Mouse (Mus musculus) heart, embryonic 10.5 days (tissue): ENCODE data around the gene Afg1l. TPM values are rescaled to one million over a fixed set of nuclear protein-coding genes. Genes with fewer than 3 reads are reported as not detected.

Experiments
- DNase-seq: peaks from one replicate; pipeline ENCODE4 v3.0.0-alpha.2; 2017; ENCODE audit warnings: low spot score
- H3K27ac ChIP-seq: fragments of 300-500 bp; sonication (generic); 2 replicates; pipeline ENCODE4 v1.5.1; 2016; ENCODE audit warnings: mild to moderate bottlenecking
- H3K27me3 ChIP-seq: fragments of 300-500 bp; sonication (generic); 2 replicates; pipeline ENCODE4 v1.6.1; 2016; ENCODE audit warnings: mild to moderate bottlenecking; ENCODE audit not compliant: poor library complexity, insufficient read depth, severe bottlenecking
- H3K36me3 ChIP-seq: fragments of 300-500 bp; sonication (generic); 2 replicates; pipeline ENCODE4 v1.6.1; 2016; ENCODE audit warnings: mild to moderate bottlenecking, moderate library complexity
- H3K4me1 ChIP-seq: fragments of 300-500 bp; sonication (generic); 2 replicates; pipeline ENCODE4 v1.6.1; 2016; ENCODE audit warnings: mild to moderate bottlenecking
- H3K4me3 ChIP-seq: fragments of 300-500 bp; sonication (generic); 2 replicates; pipeline ENCODE4 v1.5.1; 2016; ENCODE audit warnings: mild to moderate bottlenecking, moderate library complexity
- H3K9me3 ChIP-seq: fragments of 300-500 bp; sonication (generic); 2 replicates; pipeline ENCODE4 v1.6.1; 2016; ENCODE audit warnings: mild to moderate bottlenecking, moderate library complexity
- WGBS: fragments of 180-500 bp; shearing (Covaris S2); methylation state at CpG from one replicate; pipeline ENCODE4 v1.1.7; 2016; 5-methylcytosine and 5-hydroxymethylcytosine counted together
- polyA plus RNA-seq: library from polyadenylated mRNA; unstranded; fragments of >200 nt; fragmentation: Nextera tagmentation; extraction: Ambion mirVana; gene quantifications from 2 replicates; pipeline ENCODE4 v1.2.1, GENCODE M21; 2016

Afg1l gene
- polyA plus RNA-seq, 1 experiment from 2014 or later = 8.7 TPM

GRCm38 (mm10) chr10:42264195-42264594, 214.2 kb downstream of the Afg1l start:
- Histone ChIP-seq H3K9me3 (no peaks in the 10 kb centered on the region), H3K4me3 (no peak overlapping the region), H3K27ac (no peak overlapping the region), H3K27me3 (no peaks in the 10 kb centered on the region), H3K36me3 (peaks cover 31% of the 10 kb centered on the region), H3K4me1 (peaks cover 32% of the 10 kb centered on the region)
- WGBS = 85% methylated on average over 5 of the region's 5 CpGs
- no peak for DNase-seq

- WGBS = 77% methylated on average over 8 of the region's 8 CpGs
- DNase-seq = no peak
- no peak overlapping the region for H3K27ac ChIP-seq
- no peak overlapping the region for H3K4me3 ChIP-seq
- peaks cover 27% of the 10 kb centered on the region for H3K4me1 ChIP-seq
- H3K36me3 ChIP-seq = peaks cover 29% of the 10 kb centered on the region
- H3K9me3 ChIP-seq = no peaks in the 10 kb centered on the region
- no peaks in the 10 kb centered on the region for H3K27me3 ChIP-seq
These were observed 214.7 kb downstream of the Afg1l start for GRCm38 (mm10) chr10:42263701-42264100.

Other genes with a start within 250 kb of the Afg1l start
- 3.4 and 4.3 TPM in 2 replicates for gene Foxo3, start 201.8 kb downstream of the Afg1l start, polyA plus RNA-seq
- 339 and 374 TPM in 2 replicates for gene Snx3, start 23.5 kb upstream of the Afg1l start, polyA plus RNA-seq
- gene Nr2e1, start 105.1 kb upstream of the Afg1l start, polyA plus RNA-seq = not detected in 2 replicates
- 21.1 and 31.6 TPM in 2 replicates for gene Ostm1, start 105.3 kb upstream of the Afg1l start, polyA plus RNA-seq